Mouse (Mus musculus): ENCODE results near the gene Olfr98. TPM values are rescaled to one million over a fixed set of nuclear protein-coding genes. Genes with fewer than 3 reads are reported as not detected.
"Not testable (repeated sequence)": the region's sequence is repeated elsewhere in the genome, so short reads cannot be mapped to it uniquely, and the experiment has no call there.

Olfr98 gene
- polyA plus RNA-seq, 1 experiment from 2014 or later, result not detected

DNA sequence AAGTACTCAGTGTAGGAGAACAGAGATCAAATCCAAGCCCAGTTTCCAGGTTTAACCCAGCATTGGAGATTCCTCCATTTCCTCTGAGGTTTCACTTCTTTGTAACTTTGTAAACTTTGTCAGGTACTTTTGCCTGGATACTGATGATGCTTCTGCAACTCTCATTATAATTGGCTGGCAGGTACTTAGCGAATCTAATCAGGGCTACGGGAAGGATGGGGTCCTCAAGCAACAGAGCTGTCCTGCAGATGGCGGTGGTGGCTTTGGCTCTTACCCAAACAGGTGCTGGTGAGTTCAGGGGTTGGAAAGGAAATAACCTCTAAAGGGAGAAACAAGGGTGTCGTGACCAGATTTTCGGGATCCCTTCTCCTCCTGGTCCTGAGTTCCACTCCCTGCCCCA lies 16.8 kb downstream of the Olfr98 start:
- Histone ChIP-seq H3K4me2 (no peak overlapping the region), H3K4me3 (no peak overlapping the region), H3K9ac (no peak overlapping the region), H3K27ac (replicated peaks) (no peak overlapping the region), H3K27me3 (no peaks in the 10 kb centered on the region), H3K36me3 (no peaks in the 10 kb centered on the region), H3K9me3 (no peaks in the 10 kb centered on the region), H3K4me1 (replicated peaks) (no peaks in the 10 kb centered on the region)
- ATAC-seq (ENCODE audit: low FRiP score, low read depth), result no peak
- WGBS, result 34% methylated on average over 5 of the region's 5 CpGs

GRCm38 (mm10) chr17:37242198-37242597 lies 21.4 kb downstream of the Olfr98 start:
- no peak overlapping the region for H3K27ac ChIP-seq (replicated peaks)
- no peaks in the 10 kb centered on the region for H3K36me3 ChIP-seq
- no peaks in the 10 kb centered on the region for H3K9me3 ChIP-seq
- H3K9ac ChIP-seq, result no peak overlapping the region
- no peak overlapping the region for H3K4me2 ChIP-seq
- no peak overlapping the region for H3K4me3 ChIP-seq
- WGBS, result 58% methylated on average over 3 of the region's 3 CpGs
- ATAC-seq (ENCODE audit: low FRiP score, low read depth), result no peak
- H3K4me1 ChIP-seq (replicated peaks), result no peaks in the 10 kb centered on the region
- H3K27me3 ChIP-seq, result no peaks in the 10 kb centered on the region

DNA sequence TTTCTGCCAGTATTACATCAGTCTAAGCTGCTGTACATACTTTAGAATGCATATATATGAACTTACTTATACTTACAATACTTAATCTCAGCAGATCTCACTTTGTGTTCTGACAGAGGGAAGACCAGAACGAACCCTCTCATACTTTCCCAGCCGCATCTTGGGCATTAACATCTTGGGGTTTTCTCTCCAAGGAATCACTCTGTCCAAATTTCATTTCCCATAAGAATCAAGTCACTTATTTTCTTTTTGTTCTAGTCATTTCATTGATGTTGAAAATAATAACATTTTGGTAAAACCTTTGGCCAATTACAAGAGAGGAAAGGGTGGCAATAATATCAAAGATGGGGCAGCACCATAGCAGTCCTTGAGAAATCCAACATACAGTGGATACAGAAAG lies 26.3 kb downstream of the Olfr98 start, which contains the start of gene Olfr97:
TSS of gene Olfr97 (minus strand) at position 101 of the 400 bp plus-strand sequence.
- H3K27me3 ChIP-seq; H3K9ac ChIP-seq; H3K4me3 ChIP-seq; H3K36me3 ChIP-seq; H3K4me1 ChIP-seq (replicated peaks); H3K4me2 ChIP-seq; ATAC-seq (ENCODE audit: low FRiP score, low read depth); H3K27ac ChIP-seq (replicated peaks); H3K9me3 ChIP-seq: not testable (repeated sequence)
- 95% methylated on average over 2 of the region's 2 CpGs for WGBS

- Histone ChIP-seq H3K27ac (replicated peaks) (no peak overlapping the region), H3K9ac (no peak overlapping the region), H3K9me3 (no peaks in the 10 kb centered on the region), H3K27me3 (no peaks in the 10 kb centered on the region), H3K4me2 (no peak overlapping the region), H3K4me3 (no peak overlapping the region), H3K36me3 (no peaks in the 10 kb centered on the region), H3K4me1 (replicated peaks) (no peaks in the 10 kb centered on the region)
- WGBS, result 31% methylated on average over 1 of the region's 1 CpGs
- ATAC-seq (ENCODE audit: low FRiP score, low read depth), result no peak
Measured at GRCm38 (mm10) chr17:37221879-37222278, 41.7 kb downstream of the Olfr98 start.

GRCm38 (mm10) chr17:37219846-37220245 lies 43.7 kb downstream of the Olfr98 start, which contains the start of gene Olfr96:
Gene Olfr96 (plus strand): TSS chr17:37220146.
- H3K4me2 ChIP-seq, result no peak within 1 kb of the TSS
- H3K9ac ChIP-seq, result no peak within 1 kb of the TSS
- H3K27ac ChIP-seq (replicated peaks), result no peak within 1 kb of the TSS
- no peak for ATAC-seq (ENCODE audit: low FRiP score, low read depth)
- H3K4me1 ChIP-seq (replicated peaks), result no peaks in the 10 kb centered on the region
- H3K4me3 ChIP-seq, result no peak within 1 kb of the TSS
- H3K9me3 ChIP-seq, result no peaks in the 10 kb centered on the region
- no peaks in the 10 kb centered on the region for H3K27me3 ChIP-seq
- H3K36me3 ChIP-seq, result no peaks in the 10 kb centered on the region
- WGBS, result 63% methylated on average over 4 of the region's 4 CpGs

DNA sequence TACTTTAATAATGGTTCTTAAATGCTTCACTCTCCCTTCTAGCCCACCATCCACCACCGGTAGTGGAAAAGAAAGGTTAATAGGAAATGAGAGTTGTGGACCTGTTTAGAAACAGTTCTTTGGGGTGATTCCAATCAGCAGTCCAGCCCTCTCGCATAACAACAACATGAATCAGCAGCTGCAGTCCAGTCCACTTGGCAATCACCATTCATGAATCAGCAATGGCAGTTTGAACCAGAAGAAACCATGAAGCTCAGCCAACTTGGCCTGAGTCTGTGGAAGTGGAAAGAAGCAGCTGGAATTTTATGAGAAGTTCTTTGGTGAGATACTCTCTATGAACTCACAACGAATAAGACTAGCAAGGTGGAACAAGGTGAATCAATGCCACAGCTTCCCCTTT lies 45.1 kb downstream of the Olfr98 start:
- no peak overlapping the region for H3K9ac ChIP-seq
- H3K36me3 ChIP-seq, result no peaks in the 10 kb centered on the region
- no peak overlapping the region for H3K27ac ChIP-seq (replicated peaks)
- H3K4me2 ChIP-seq, result no peak overlapping the region
- H3K4me1 ChIP-seq (replicated peaks), result no peaks in the 10 kb centered on the region
- H3K4me3 ChIP-seq, result no peak overlapping the region
- H3K9me3 ChIP-seq, result no peaks in the 10 kb centered on the region
- WGBS, result 88% methylated on average over 3 of the region's 3 CpGs
- H3K27me3 ChIP-seq, result no peaks in the 10 kb centered on the region
- no peak for ATAC-seq (ENCODE audit: low FRiP score, low read depth)

DNA sequence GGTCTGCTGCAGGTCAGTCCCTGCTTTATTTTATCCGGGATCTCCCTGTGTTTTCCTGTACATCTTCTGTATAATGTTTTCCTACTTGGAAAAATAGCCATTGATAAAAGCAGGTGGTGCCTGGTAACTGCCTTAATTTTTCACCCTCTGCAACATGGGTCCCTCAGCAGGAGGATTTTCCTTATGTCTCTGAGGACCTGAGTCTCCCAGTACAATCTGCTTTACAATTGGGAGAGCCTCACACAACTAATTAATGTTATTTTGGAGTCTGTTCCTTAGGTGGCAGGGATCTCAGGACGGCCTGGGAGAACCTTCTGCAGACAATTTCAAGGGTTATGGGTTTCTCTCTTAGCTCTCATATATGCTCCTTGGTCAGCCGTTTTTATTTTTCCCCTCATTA lies 50.5 kb downstream of the Olfr98 start, which contains the start of gene Olfr95:
TSS of gene Olfr95 (minus strand) at position 101 of the 400 bp plus-strand sequence.
- no peak within 1 kb of the TSS for H3K27ac ChIP-seq (replicated peaks)
- WGBS, result 84% methylated on average over 3 of the region's 3 CpGs
- H3K9me3 ChIP-seq, result no peaks in the 10 kb centered on the region
- H3K36me3 ChIP-seq, result no peaks in the 10 kb centered on the region
- H3K27me3 ChIP-seq, result peaks cover 8% of the 10 kb centered on the region; the same call in 1 of the 2 replicates
- no peak within 1 kb of the TSS for H3K4me2 ChIP-seq
- no peak within 1 kb of the TSS for H3K4me3 ChIP-seq
- H3K4me1 ChIP-seq (replicated peaks), result 0 out of 2 replicates have a peak, but pooled peaks cover 4% of the 10 kb centered on the region
- ATAC-seq (ENCODE audit: low FRiP score, low read depth), result no peak
- H3K9ac ChIP-seq, result no peak within 1 kb of the TSS

Other genes with a start within 250 kb of the Olfr98 start
- 2.3 TPM in 2 replicates for gene Mog, start 240.4 kb downstream of the Olfr98 start, polyA plus RNA-seq (2015; fragmentation: Nextera tagmentation; extraction: Ambion mirVana)
- gene Gabbr1, start 217.8 kb downstream of the Olfr98 start, polyA plus RNA-seq (2015; fragmentation: Nextera tagmentation; extraction: Ambion mirVana), result 85.2 and 86.0 TPM in 2 replicates
- gene Olfr90, start 175.2 kb downstream of the Olfr98 start, polyA plus RNA-seq (2015; fragmentation: Nextera tagmentation; extraction: Ambion mirVana), result 0.08 TPM in 1 of 2 replicates, not detected in the other
- gene Olfr91, start 165.5 kb downstream of the Olfr98 start, polyA plus RNA-seq (2015; fragmentation: Nextera tagmentation; extraction: Ambion mirVana), result not detected in 2 replicates
- not detected in 2 replicates for gene Olfr92, start 143.7 kb downstream of the Olfr98 start, polyA plus RNA-seq (2015; fragmentation: Nextera tagmentation; extraction: Ambion mirVana)
- gene Olfr93, start 102.3 kb downstream of the Olfr98 start, polyA plus RNA-seq (2015; fragmentation: Nextera tagmentation; extraction: Ambion mirVana), result not detected in 2 replicates
- 0.17 TPM in 1 of 2 replicates, not detected in the other for gene Ubd, start 69.9 kb downstream of the Olfr98 start, polyA plus RNA-seq (2015; fragmentation: Nextera tagmentation; extraction: Ambion mirVana)
- gene Olfr94, start 62.8 kb downstream of the Olfr98 start, polyA plus RNA-seq (2015; fragmentation: Nextera tagmentation; extraction: Ambion mirVana), result not detected in 2 replicates
- 0.05 TPM in 1 of 2 replicates, not detected in the other for gene Olfr95, start 50.6 kb downstream of the Olfr98 start, polyA plus RNA-seq (2015; fragmentation: Nextera tagmentation; extraction: Ambion mirVana)
- not detected in 2 replicates for gene Olfr96, start 43.6 kb downstream of the Olfr98 start, polyA plus RNA-seq (2015; fragmentation: Nextera tagmentation; extraction: Ambion mirVana)
- not detected in 2 replicates for gene Olfr97, start 26.4 kb downstream of the Olfr98 start, polyA plus RNA-seq (2015; fragmentation: Nextera tagmentation; extraction: Ambion mirVana)
- gene H2-M3, start 6.5 kb upstream of the Olfr98 start, polyA plus RNA-seq (2015; fragmentation: Nextera tagmentation; extraction: Ambion mirVana), result 0.87 and 1.5 TPM in 2 replicates
- not detected in 2 replicates for gene Olfr99, start 19.7 kb upstream of the Olfr98 start, polyA plus RNA-seq (2015; fragmentation: Nextera tagmentation; extraction: Ambion mirVana)
- not detected in 2 replicates for gene Olfr101, start 40.6 kb upstream of the Olfr98 start, polyA plus RNA-seq (2015; fragmentation: Nextera tagmentation; extraction: Ambion mirVana)
- not detected in 2 replicates for gene Olfr102, start 53.3 kb upstream of the Olfr98 start, polyA plus RNA-seq (2015; fragmentation: Nextera tagmentation; extraction: Ambion mirVana)
- not detected in 2 replicates for gene Olfr103, start 75.9 kb upstream of the Olfr98 start, polyA plus RNA-seq (2015; fragmentation: Nextera tagmentation; extraction: Ambion mirVana)
- gene Olfr104-ps, start 95.8 kb upstream of the Olfr98 start, polyA plus RNA-seq (2015; fragmentation: Nextera tagmentation; extraction: Ambion mirVana), result not detected in 2 replicates
- not detected in 2 replicates for gene Olfr105-ps, start 115.3 kb upstream of the Olfr98 start, polyA plus RNA-seq (2015; fragmentation: Nextera tagmentation; extraction: Ambion mirVana)
- gene Olfr106-ps, start 126.6 kb upstream of the Olfr98 start, polyA plus RNA-seq (2015; fragmentation: Nextera tagmentation; extraction: Ambion mirVana), result not detected in 2 replicates
- not detected in 2 replicates for gene Olfr107, start 135.5 kb upstream of the Olfr98 start, polyA plus RNA-seq (2015; fragmentation: Nextera tagmentation; extraction: Ambion mirVana)
- not detected in 2 replicates for gene Olfr108, start 181.7 kb upstream of the Olfr98 start, polyA plus RNA-seq (2015; fragmentation: Nextera tagmentation; extraction: Ambion mirVana)
- gene Olfr109, start 195.2 kb upstream of the Olfr98 start, polyA plus RNA-seq (2015; fragmentation: Nextera tagmentation; extraction: Ambion mirVana), result not detected in 2 replicates
- gene H2-M2, start 219.8 kb upstream of the Olfr98 start, polyA plus RNA-seq (2015; fragmentation: Nextera tagmentation; extraction: Ambion mirVana), result not detected in 2 replicates
- gene Olfr110, start 228.7 kb upstream of the Olfr98 start, polyA plus RNA-seq (2015; fragmentation: Nextera tagmentation; extraction: Ambion mirVana), result not detected in 2 replicates
- gene Olfr111, start 244.3 kb upstream of the Olfr98 start, polyA plus RNA-seq (2015; fragmentation: Nextera tagmentation; extraction: Ambion mirVana), result not detected in 2 replicates